Mouse (Mus musculus) duodenum, adult 2 months (tissue): Measurements from ENCODE around the gene Prdm10. TPM values are rescaled to one million over a fixed set of nuclear protein-coding genes. Genes with fewer than 3 reads are reported as not detected.

Experiments
- polyA plus RNA-seq: library from polyadenylated mRNA; depleted of rRNA; stranded (reverse); fragments of >200 nt; gene quantifications from 2 replicates; pipeline ENCODE4 v1.2.3, GENCODE M21; 2012; ENCODE audit warnings: low replicate concordance; rRNA removed

The Prdm10 gene
- 3.7 and 6.6 TPM in 2 replicates for polyA plus RNA-seq

GRCm38 (mm10) chr9:31280366-31281010, at the start of gene Prdm10:
Gene Prdm10 (plus strand): TSS chr9:31280538.

GRCm38 (mm10) chr9:31385947-31386354, 105.6 kb downstream of the Prdm10 start, which contains the start of gene Nfrkb:
Gene Nfrkb (plus strand): TSS chr9:31386192.

Other genes starting within 250 kb of the Prdm10 start
- 5.8 and 6.4 TPM in 2 replicates for gene Zbtb44, start 249.9 kb upstream of the Prdm10 start, polyA plus RNA-seq
- 122 and 214 TPM in 2 replicates for gene St14, start 148.7 kb upstream of the Prdm10 start, polyA plus RNA-seq
- gene Aplp2, start 68.7 kb upstream of the Prdm10 start, polyA plus RNA-seq, result 88.8 and 107 TPM in 2 replicates
- 8.5 and 12.8 TPM in 2 replicates for gene Nfrkb, start 105.7 kb downstream of the Prdm10 start, polyA plus RNA-seq
- gene Tmem45b, start 183.9 kb downstream of the Prdm10 start, polyA plus RNA-seq, result 145 and 313 TPM in 2 replicates